Mouse (Mus musculus) cortical plate, adult 2 months (tissue): Measurements from ENCODE around the gene Pcgf5.

Source experiments
- CTCF ChIP-seq: fragments of 200-500 bp; IDR thresholded peaks from 2 replicates; pipeline ENCODE4 v1.5.1; 2011; ENCODE audit warnings: mild to moderate bottlenecking, control low read depth, low read length; ENCODE audit not compliant: insufficient read depth; ENCODE audit errors: extremely low read depth
- POLR2A ChIP-seq: fragments of 200-500 bp; IDR thresholded peaks from 2 replicates; pipeline ENCODE4 v1.6.1; 2011; ENCODE audit warnings: mild to moderate bottlenecking, low read length, control low read depth; ENCODE audit not compliant: insufficient read depth; ENCODE audit errors: extremely low read depth

DNA sequence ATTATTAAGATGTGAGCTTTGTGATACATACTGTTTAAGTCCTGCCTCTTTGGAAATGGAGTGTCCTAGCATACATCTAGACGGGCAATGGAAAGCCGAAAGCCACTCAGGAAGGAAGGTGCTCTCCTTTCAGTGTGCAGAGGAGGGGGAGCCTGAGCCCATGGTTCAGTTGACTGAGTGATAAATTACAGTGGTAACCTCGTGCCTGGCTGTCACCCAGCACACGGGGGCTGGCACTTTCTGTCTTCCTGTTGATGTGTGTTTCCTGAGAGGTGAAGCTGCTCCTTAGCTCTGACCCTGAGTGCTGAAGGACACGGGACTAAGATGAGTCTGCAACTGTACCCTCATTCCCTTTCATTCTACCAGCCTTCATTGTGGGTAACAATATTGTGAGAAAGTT is 103.6 kb downstream of the Pcgf5 start:
- TF ChIP-seq POLR2A, result no peak
- no peak for TF ChIP-seq CTCF
